Mouse (Mus musculus): ENCODE data around the gene Itgb8. TPM values are rescaled to one million over a fixed set of nuclear protein-coding genes. Genes with fewer than 3 reads are reported as not detected.

Gene Itgb8
- total and polyA plus RNA-seq, 3 experiments = not detected

DNA sequence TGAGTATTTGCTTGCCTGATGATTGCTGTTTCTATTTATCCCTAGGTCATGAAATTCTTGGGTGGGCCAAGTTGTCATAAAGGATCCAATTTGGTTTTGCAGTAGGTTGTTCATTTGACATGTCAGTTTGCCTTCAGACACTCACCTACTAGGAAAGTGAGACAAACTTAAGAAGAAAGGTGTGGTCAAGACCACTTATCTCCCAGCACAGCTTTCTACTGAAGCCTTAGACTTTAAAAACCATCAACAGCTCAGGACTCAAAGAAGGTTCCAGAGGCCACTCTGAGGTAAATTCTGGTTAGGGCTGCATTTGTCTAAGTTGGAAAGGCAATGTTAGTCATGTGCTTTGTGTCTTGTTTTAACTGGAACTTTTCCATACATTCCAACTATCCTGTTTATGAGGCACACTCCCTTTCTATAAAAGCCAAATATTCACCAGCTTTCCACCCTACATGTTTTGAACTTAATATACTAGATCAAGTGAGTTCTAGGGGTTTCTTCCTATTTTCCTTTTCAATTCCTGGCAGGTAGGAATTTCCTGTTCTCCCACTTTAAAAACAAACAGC lies 20.8 kb downstream of the Itgb8 start:
- DNase-seq (ENCODE audit: extremely low read depth) = no peak
- dilution Hi-C loops (cut with MboI; ENCODE audit: extremely low pct_ligation_motif_present, extremely low pct_unique_long_range_greater_than_20kb, low sequenced_read_pairs) = no loop called here
- H3K36me3 ChIP-seq (replicated peaks in 1 of 2; ENCODE audit: control insufficient read depth in 1 of 2, insufficient read depth in 1 of 2, low read length in 1 of 2) = no peaks in the 10 kb centered on the region

DNA sequence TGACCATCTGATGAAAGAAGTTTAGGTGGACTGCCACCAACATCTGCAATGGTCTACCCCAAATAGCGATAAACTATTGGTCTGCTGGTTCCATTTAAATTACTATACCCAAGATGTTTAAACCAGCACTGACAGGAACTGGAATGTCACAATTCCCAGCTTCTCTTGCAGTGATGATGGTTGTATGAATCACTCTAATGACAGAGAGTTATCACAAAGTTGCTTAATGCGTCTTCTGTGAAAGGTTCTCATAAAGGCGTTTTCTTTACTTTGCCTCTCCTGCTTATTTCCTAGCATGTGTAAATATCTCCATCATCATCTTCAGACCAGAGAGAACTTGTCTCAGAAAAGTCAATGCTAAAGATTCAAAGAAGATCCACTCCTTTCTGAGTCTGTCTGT lies 23.4 kb downstream of the Itgb8 start:
- TF ChIP-seq TBP (conservative IDR thresholded peaks at IDR 0.05; ENCODE audit: low read depth, low read length) (no peak), GABPA (IDR thresholded peaks at IDR 0.05; ENCODE audit: insufficient replicate concordance, low read depth, low read length) (no peak), MAFK (IDR thresholded peaks at IDR 0.05; ENCODE audit: insufficient replicate concordance, low read length) (no peak), MXI1 (IDR thresholded peaks at IDR 0.05; ENCODE audit: low read depth, low read length) (no peak), SIN3A (IDR thresholded peaks at IDR 0.05; ENCODE audit: low read length) (no peak), MAZ (IDR thresholded peaks at IDR 0.05; ENCODE audit: low read depth, low read length) (no peak), HCFC1 (IDR thresholded peaks at IDR 0.05; ENCODE audit: low read depth, low read length) (no peak), JUND (conservative IDR thresholded peaks at IDR 0.05; ENCODE audit: low read depth, low read length) (no peak), KAT2A (IDR thresholded peaks at IDR 0.05; ENCODE audit: insufficient replicate concordance, low read length) (no peak), PAX5 (IDR thresholded peaks at IDR 0.05; ENCODE audit: low read length) (no peak), IRF4 (IDR thresholded peaks at IDR 0.05; ENCODE audit: low read depth, low read length) (no peak), ZNF384 (IDR thresholded peaks at IDR 0.05; ENCODE audit: low read depth, low read length) (no peak), USF1 (IDR thresholded peaks at IDR 0.05; ENCODE audit: low read depth, low read length) (no peak)
- dilution Hi-C loops (cut with MboI; ENCODE audit: extremely low pct_ligation_motif_present, extremely low pct_unique_long_range_greater_than_20kb, low sequenced_read_pairs) (no loop called here), in situ Hi-C loops (cut with MboI; ENCODE audit: low pct_ligation_motif_present, low pct_unique_long_range_greater_than_20kb, low sequenced_read_pairs) (no loop called here)
- no peaks in the 10 kb centered on the region for H3K36me3 ChIP-seq (replicated peaks in 1 of 2; ENCODE audit: control insufficient read depth in 1 of 2, insufficient read depth in 1 of 2, low read length in 1 of 2)
- H3K27me3 ChIP-seq (replicated peaks) = no peaks in the 10 kb centered on the region
- no peaks in the 10 kb centered on the region for H3K79me2 ChIP-seq (replicated peaks; ENCODE audit: control insufficient read depth, extremely low read depth, insufficient read depth, poor library complexity, severe bottlenecking)
- H3K4me3 ChIP-seq (replicated peaks in 1 of 3; ENCODE audit: low read depth in 2 of 3, low read length in 2 of 3, poor library complexity in 1 of 3) = no peak overlapping the region
- H3K27ac ChIP-seq (ENCODE audit: insufficient read depth, low read depth) = no peak overlapping the region
- no peaks in the 10 kb centered on the region for H3K9me3 ChIP-seq (replicated peaks; ENCODE audit: low read length)
- no peak overlapping the region for H3K4me2 ChIP-seq (ENCODE audit: insufficient read depth, low read depth, poor library complexity, severe bottlenecking)
- no peaks in the 10 kb centered on the region for H3K4me1 ChIP-seq (ENCODE audit: control insufficient read depth in 1 of 2, insufficient read depth in 2 of 2)
- no peak overlapping the region for H3K9ac ChIP-seq (ENCODE audit: insufficient read depth, low read depth)
- DNase-seq (ENCODE audit: extremely low read depth) = no peak

More for the DNA sequence above, 20.8 kb downstream of the Itgb8 start:
- no peak overlapping the region for H3K4me3 ChIP-seq (replicated peaks in 1 of 3; ENCODE audit: low read depth in 2 of 3, low read length in 2 of 3, poor library complexity in 1 of 3)
- no peak overlapping the region for H3K27ac ChIP-seq (ENCODE audit: insufficient read depth, low read depth)
- no peaks in the 10 kb centered on the region for H3K9me3 ChIP-seq (replicated peaks; ENCODE audit: low read length)
- TF ChIP-seq MXI1 (IDR thresholded peaks at IDR 0.05; ENCODE audit: low read depth, low read length) (no peak), CHD1 (IDR thresholded peaks at IDR 0.05; ENCODE audit: low read depth, low read length) (no peak), MAZ (IDR thresholded peaks at IDR 0.05; ENCODE audit: low read depth, low read length) (no peak), MYC (IDR thresholded peaks at IDR 0.05; ENCODE audit: low read depth, low read length) (no peak), ZKSCAN1 (IDR thresholded peaks at IDR 0.05; ENCODE audit: borderline replicate concordance, low read depth, low read length) (no peak), GABPA (IDR thresholded peaks at IDR 0.05; ENCODE audit: insufficient replicate concordance, low read depth, low read length) (no peak), HCFC1 (IDR thresholded peaks at IDR 0.05; ENCODE audit: low read depth, low read length) (no peak), ZC3H11A (IDR thresholded peaks at IDR 0.05; ENCODE audit: low read depth, low read length) (no peak), ZMIZ1 (IDR thresholded peaks at IDR 0.05; ENCODE audit: low read depth, low read length) (no peak), IRF4 (IDR thresholded peaks at IDR 0.05; ENCODE audit: low read depth, low read length) (no peak), ELF1 (IDR thresholded peaks at IDR 0.05; ENCODE audit: low read depth, low read length) (no peak), MAX (IDR thresholded peaks at IDR 0.05; ENCODE audit: low read length) (no peak), RCOR1 (conservative IDR thresholded peaks at IDR 0.05; ENCODE audit: low read depth, low read length) (no peak), RAD21 (IDR thresholded peaks at IDR 0.05; ENCODE audit: low read depth, low read length) (no peak), CHD2 (IDR thresholded peaks at IDR 0.05; ENCODE audit: low read length) (no peak)
- no peaks in the 10 kb centered on the region for H3K4me1 ChIP-seq (ENCODE audit: control insufficient read depth in 1 of 2, insufficient read depth in 2 of 2)
- no peaks in the 10 kb centered on the region for H3K27me3 ChIP-seq (replicated peaks)
- in situ Hi-C loops (cut with MboI; ENCODE audit: low pct_ligation_motif_present, low pct_unique_long_range_greater_than_20kb, low sequenced_read_pairs) = no loop called here
- H3K79me2 ChIP-seq (replicated peaks; ENCODE audit: control insufficient read depth, extremely low read depth, insufficient read depth, poor library complexity, severe bottlenecking) = no peaks in the 10 kb centered on the region
- no peak overlapping the region for H3K4me2 ChIP-seq (ENCODE audit: insufficient read depth, low read depth, poor library complexity, severe bottlenecking)
- no peak overlapping the region for H3K9ac ChIP-seq (ENCODE audit: insufficient read depth, low read depth)
